Mouse (Mus musculus) stomach, embryonic 14.5 days (tissue): ENCODE measurements at regions not wholly inside any gene's neighbourhood (a gene's known extent, or its start where the extent isn't known, plus 50 kb on each side); places are given as distances from the start of the nearest gene placed in this dataset.

Experiments
- ATAC-seq: fragments of 200-750 bp; cut with Nextera tagmentation; 2 replicates; pipeline ENCODE4 v1.8.0; 2017; ENCODE audit warnings: low read depth, moderate TSS enrichment; ENCODE audit not compliant: insufficient number of reproducible peaks, insufficient read depth, low FRiP score
- H3K27ac ChIP-seq: fragments of 300-500 bp; sonication (generic); 2 replicates; pipeline ENCODE4 v1.5.1; 2014; ENCODE audit warnings: mild to moderate bottlenecking, low read length, moderate library complexity, mixed read lengths
- H3K27me3 ChIP-seq: fragments of 300-500 bp; sonication (generic); 2 replicates; pipeline ENCODE4 v1.6.1; 2014; ENCODE audit warnings: low read length, control low read depth, mixed read lengths; ENCODE audit not compliant: control insufficient read depth, insufficient read depth
- H3K36me3 ChIP-seq: fragments of 300-500 bp; sonication (generic); 2 replicates; pipeline ENCODE4 v1.6.1; 2014; ENCODE audit warnings: mild to moderate bottlenecking, control low read depth, low read length, moderate library complexity, mixed read lengths; ENCODE audit not compliant: control insufficient read depth, insufficient read depth
- H3K4me1 ChIP-seq: fragments of 300-500 bp; sonication (generic); 2 replicates; pipeline ENCODE4 v1.6.1; 2014; ENCODE audit warnings: low read length, control low read depth, mixed read lengths; ENCODE audit not compliant: control insufficient read depth, insufficient read depth
- H3K4me2 ChIP-seq: fragments of 300-500 bp; sonication (generic); replicated peaks from 2 replicates; pipeline ENCODE4 v1.6.1; 2014; ENCODE audit warnings: low read depth, low read length, control low read depth
- H3K4me3 ChIP-seq: fragments of 300-500 bp; sonication (generic); 2 replicates; pipeline ENCODE4 v1.5.1; 2014; ENCODE audit warnings: low read depth, low read length, control low read depth
- H3K9ac ChIP-seq: fragments of 300-500 bp; sonication (generic); replicated peaks from 2 replicates; pipeline ENCODE4 v1.6.1; 2014; ENCODE audit warnings: low read depth, mild to moderate bottlenecking, control low read depth, low read length, moderate library complexity, mixed read lengths
- H3K9me3 ChIP-seq: fragments of 300-500 bp; sonication (generic); 2 replicates; pipeline ENCODE4 v1.6.1; 2016; ENCODE audit warnings: low read depth, low read length, control low read depth; ENCODE audit not compliant: control insufficient read depth
- WGBS: fragments of 180-500 bp; shearing (Covaris S2); extraction: QIAGEN DNeasy Blood & Tissue Kit; methylation state at CpG from one replicate; pipeline ENCODE4 v1.1.7; 2014; 5-methylcytosine and 5-hydroxymethylcytosine counted together

DNA sequence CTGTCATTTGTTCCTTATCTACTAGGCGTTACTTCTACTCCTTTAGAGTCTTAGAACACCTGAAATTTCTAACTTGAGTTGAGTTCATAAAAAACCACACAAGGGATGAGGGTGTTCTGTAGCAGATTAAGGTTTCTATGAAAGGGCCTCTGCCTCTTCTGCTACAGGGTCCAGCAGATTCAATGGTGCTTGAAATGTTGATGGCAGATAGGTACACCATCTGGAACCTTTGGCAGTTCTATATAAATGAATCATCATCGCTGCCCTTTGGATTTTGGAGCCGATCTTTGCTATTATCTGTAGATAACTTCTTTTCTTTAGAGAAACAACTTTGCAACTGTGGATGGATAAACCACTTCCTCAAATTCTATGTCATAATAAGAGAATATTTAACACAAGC lies 483.9 kb upstream of the Pappa start:
- Histone ChIP-seq H3K9ac (no peak overlapping the region), H3K4me3 (no peak overlapping the region), H3K27ac (no peak overlapping the region), H3K4me2 (no peak overlapping the region), H3K4me1 (no peaks in the 10 kb centered on the region), H3K27me3 (no peaks in the 10 kb centered on the region), H3K9me3 (no peaks in the 10 kb centered on the region), H3K36me3 (no peaks in the 10 kb centered on the region)
- 85% methylated on average over 3 of the region's 3 CpGs for WGBS
- ATAC-seq, result no peak

DNA sequence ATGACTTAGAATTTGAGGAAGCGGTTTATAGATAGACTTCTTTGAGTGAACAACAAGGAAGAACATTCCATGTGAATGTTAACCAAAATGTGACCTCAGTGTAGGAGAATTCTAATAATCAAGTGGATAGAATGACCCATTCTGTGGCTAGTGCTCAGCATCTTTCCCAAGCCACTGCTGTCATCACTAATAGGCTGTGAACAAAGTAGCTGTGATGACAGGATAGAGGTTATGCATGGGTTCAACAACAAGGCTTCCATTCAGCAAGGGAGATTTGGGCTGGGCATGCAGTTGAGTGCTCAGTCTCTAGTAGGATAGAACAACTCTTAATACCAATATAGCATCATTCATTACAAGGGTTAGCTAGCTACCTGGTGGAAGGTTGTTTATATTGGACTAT lies 483.0 kb upstream of the Pappa start:
- WGBS, result 78% methylated on average over 1 of the region's 1 CpGs
- ATAC-seq, result no peak
- no peaks in the 10 kb centered on the region for H3K4me1 ChIP-seq

DNA sequence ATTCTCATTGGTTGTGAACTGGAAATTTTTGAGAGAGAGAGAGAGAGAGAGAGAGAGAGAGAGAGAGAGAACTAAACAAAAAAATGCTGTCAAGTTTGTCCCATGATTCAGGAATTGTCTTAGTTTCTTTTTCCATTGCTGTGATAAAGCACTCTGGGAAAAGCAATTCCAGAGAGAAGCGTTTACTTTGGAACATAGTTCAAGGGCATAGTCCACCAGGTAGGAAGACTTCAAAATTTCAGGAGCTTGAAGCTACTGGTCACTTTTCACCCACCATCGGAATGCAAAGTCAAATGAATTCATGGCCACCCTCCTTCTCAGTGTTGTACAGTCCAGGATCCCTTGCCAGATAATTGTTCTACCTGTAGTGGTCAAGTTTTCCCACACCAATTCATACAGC lies 478.8 kb upstream of the Pappa start:
- H3K9me3 ChIP-seq, result no peaks in the 10 kb centered on the region

More for the DNA sequence above, 483.0 kb upstream of the Pappa start:
- Histone ChIP-seq H3K9me3 (no peaks in the 10 kb centered on the region), H3K27me3 (no peaks in the 10 kb centered on the region), H3K27ac (no peak overlapping the region), H3K4me2 (no peak overlapping the region), H3K36me3 (no peaks in the 10 kb centered on the region), H3K9ac (no peak overlapping the region), H3K4me3 (no peak overlapping the region)

DNA sequence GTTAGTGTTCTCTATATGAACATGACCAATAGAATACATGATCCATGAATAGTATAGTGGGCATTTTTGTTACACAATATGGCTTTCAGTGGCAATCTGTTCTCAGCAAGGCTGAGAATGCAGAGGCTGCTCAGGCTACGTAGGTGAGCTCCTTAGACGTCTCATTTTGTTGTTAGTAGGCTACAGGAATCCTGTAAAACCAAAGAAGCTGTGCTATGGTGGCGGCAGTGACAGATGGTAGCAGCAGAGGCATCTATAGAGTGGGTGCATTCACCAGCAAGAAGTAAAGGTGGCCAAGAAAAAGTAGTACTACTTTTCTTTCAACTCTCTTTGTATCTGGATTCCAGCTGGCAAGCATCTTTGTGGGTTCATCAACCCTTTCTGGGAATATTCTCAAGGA lies 469.8 kb upstream of the Pappa start:
- ATAC-seq, result no peak
- Histone ChIP-seq H3K27ac (no peak overlapping the region), H3K4me3 (no peak overlapping the region), H3K27me3 (no peaks in the 10 kb centered on the region), H3K4me1 (no peaks in the 10 kb centered on the region), H3K36me3 (no peaks in the 10 kb centered on the region), H3K9me3 (no peaks in the 10 kb centered on the region), H3K4me2 (no peak overlapping the region), H3K9ac (no peak overlapping the region)
- 78% methylated on average over 3 of the region's 3 CpGs for WGBS

More for the DNA sequence above, 478.8 kb upstream of the Pappa start:
- Histone ChIP-seq H3K4me3 (no peak overlapping the region), H3K4me1 (no peaks in the 10 kb centered on the region), H3K27me3 (no peaks in the 10 kb centered on the region), H3K36me3 (no peaks in the 10 kb centered on the region), H3K9ac (no peak overlapping the region), H3K4me2 (no peak overlapping the region), H3K27ac (no peak overlapping the region)
- no peak for ATAC-seq
- 80% methylated on average over 2 of the region's 2 CpGs for WGBS

DNA sequence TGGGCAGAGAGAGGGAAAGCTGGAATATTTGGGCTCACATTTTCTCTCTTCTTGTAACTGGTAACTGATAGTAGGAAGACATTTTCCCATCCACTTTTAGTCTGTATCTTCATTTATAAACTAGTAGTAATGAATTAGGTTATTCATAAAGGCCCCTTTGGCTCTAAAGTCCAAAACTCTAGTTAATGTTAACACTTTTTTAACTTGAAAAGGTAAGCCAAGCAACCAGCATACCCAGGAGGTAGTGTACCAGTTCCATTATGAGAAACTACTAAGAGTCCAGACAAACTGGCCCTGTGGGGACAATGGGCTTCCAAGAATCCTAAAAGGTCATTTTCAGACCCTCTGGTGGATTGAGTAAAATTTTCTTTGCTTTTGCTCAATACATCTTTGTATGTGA lies 468.4 kb upstream of the Pappa start:
- H3K27ac ChIP-seq, result no peak overlapping the region
- H3K36me3 ChIP-seq, result no peaks in the 10 kb centered on the region
- no peaks in the 10 kb centered on the region for H3K9me3 ChIP-seq
- H3K27me3 ChIP-seq, result no peaks in the 10 kb centered on the region
- no peak overlapping the region for H3K4me2 ChIP-seq
- no peak for ATAC-seq
- no peaks in the 10 kb centered on the region for H3K4me1 ChIP-seq
- H3K4me3 ChIP-seq, result no peak overlapping the region
- H3K9ac ChIP-seq, result no peak overlapping the region

DNA sequence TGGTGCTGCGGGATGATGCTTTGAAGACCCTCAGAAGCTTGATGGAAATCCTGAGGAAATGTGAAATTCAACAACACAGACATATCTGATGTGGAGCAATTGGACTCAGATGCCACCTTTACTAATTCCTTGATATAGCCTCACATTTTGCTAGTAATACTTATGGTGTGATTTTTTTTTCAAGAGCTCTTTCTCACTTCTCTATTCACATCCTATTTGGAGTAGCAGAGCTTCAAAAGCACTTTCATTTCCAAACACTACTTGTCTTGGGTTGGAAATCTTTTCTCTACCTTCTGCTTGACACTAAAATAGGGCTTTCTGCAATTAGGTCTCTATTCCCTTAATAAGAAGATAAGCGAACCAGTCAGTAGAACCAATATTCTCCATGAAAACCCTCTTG lies 460.3 kb upstream of the Pappa start:
- H3K9me3 ChIP-seq, result no peaks in the 10 kb centered on the region
- H3K4me1 ChIP-seq, result no peaks in the 10 kb centered on the region
- 88% methylated on average over 2 of the region's 2 CpGs for WGBS
- H3K4me2 ChIP-seq, result no peak overlapping the region
- ATAC-seq, result no peak
- no peak overlapping the region for H3K9ac ChIP-seq
- no peak overlapping the region for H3K27ac ChIP-seq
- no peaks in the 10 kb centered on the region for H3K36me3 ChIP-seq
- no peak overlapping the region for H3K4me3 ChIP-seq
- H3K27me3 ChIP-seq, result no peaks in the 10 kb centered on the region

DNA sequence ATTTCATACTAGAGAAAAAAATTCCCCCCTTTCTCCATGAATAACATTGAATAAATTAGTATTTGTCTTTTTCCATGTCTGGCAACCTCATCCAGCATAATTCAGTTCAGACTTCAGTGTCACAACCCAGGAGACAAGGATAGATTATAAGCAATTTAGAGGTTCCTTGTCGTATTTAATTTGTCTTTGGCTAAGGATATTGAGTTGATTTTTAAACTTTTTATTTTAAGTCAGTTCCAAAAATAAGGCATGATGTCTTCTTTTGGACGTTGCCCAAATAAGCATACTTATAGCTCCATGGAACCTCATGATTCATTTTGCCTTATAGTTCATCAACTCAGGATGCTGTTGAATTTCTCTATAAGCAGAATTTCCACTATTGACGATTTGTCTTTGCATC lies 456.0 kb upstream of the Pappa start:
- Histone ChIP-seq H3K27me3 (no peaks in the 10 kb centered on the region), H3K4me2 (no peak overlapping the region), H3K27ac (no peak overlapping the region), H3K9ac (no peak overlapping the region), H3K4me1 (no peaks in the 10 kb centered on the region), H3K4me3 (no peak overlapping the region), H3K36me3 (no peaks in the 10 kb centered on the region), H3K9me3 (no peaks in the 10 kb centered on the region)
- WGBS, result 74% methylated on average over 3 of the region's 3 CpGs
- ATAC-seq, result no peak

DNA sequence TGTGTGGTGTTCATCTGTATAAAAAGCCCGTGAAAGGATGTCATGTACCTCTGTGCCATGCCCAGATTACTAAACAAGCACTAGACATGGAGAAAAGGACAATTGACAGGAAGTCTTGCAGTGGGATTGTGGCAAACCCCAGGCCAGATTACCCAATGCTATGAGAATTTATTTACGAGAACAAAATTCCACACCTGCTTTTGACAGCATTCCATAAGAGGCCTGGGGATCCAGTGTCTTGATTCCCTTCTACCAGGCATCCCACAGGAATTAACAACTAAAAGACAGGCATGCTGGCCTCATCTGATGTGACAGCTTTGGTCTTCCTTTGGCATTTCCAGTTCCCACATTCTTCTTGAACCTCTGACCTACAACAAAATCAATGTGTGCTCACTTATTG lies 454.3 kb upstream of the Pappa start:
- no peaks in the 10 kb centered on the region for H3K9me3 ChIP-seq
- ATAC-seq, result no peak
- WGBS, result 87% methylated on average over 2 of the region's 2 CpGs
- H3K9ac ChIP-seq, result no peak overlapping the region
- no peak overlapping the region for H3K4me2 ChIP-seq
- H3K36me3 ChIP-seq, result no peaks in the 10 kb centered on the region
- H3K4me1 ChIP-seq, result no peaks in the 10 kb centered on the region
- no peak overlapping the region for H3K27ac ChIP-seq
- H3K4me3 ChIP-seq, result no peak overlapping the region
- no peaks in the 10 kb centered on the region for H3K27me3 ChIP-seq

DNA sequence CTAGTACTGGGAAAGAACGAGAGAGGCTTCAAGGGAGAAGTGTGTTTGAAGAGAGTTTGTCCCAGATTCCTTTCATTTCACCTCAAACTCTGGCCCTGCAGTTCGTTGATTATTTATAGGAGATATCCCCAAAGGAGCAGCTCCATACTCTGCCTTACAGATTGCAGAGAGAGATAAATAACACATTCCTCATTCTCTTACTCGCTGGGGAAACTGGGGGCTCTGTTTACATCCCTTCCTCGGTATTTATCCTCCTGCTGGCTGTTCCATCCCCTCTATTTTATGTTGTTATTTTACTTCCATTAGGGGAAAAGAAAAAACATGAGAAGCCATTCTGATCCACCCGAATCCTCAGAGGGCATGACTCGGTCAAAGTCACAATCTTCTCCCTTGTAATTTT lies 447.5 kb upstream of the Pappa start:
- Histone ChIP-seq H3K9ac (no peak overlapping the region), H3K27ac (no peak overlapping the region), H3K36me3 (no peaks in the 10 kb centered on the region), H3K27me3 (no peaks in the 10 kb centered on the region), H3K4me2 (no peak overlapping the region), H3K9me3 (no peaks in the 10 kb centered on the region), H3K4me1 (no peaks in the 10 kb centered on the region), H3K4me3 (no peak overlapping the region)
- 27% methylated on average over 6 of the region's 6 CpGs for WGBS
- no peak for ATAC-seq
